In the genomic region with DNA sequence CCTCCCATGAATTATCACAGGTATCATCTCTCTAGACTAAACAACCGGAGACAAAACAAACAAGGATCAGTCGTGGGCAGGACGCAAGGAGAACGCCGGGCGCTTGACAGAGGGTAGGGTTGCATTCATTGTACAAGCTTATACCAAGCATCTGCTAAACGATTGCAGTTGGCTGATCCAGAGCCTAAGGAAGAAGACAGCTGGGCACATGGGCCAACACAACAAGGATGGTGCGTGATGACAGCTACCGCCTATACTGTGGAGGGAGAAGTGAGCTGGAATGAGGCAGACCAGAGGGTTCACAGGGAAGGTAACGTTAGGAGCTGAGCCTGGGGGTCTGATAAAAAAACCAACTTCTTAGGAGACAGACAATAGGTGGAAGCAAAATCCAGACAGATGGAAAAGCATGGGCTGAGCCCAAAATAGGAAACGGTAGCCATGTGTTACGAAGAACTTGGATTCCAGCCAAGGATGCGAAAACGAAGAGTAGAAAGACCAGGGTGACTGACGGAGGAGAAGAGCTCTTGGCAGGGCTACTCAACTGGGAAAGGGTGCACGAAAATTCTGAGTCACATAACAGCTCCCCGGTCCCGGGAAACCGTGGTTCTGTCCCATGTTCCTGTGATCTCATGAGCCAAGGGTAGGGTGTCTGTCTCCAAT, we compare ENCODE assay signal across 9 mouse cellular contexts. TPM values are rescaled to one million over a fixed set of nuclear protein-coding genes. Genes with fewer than 3 reads are reported as not detected.
DNase-seq lines count a peak whose midpoint lies in the region; ATAC-seq and TF ChIP-seq lines count a peak whose summit lies in the region.
"Had no signal": no experiment of that assay in that cellular context is flagged by ENCODE, and none has a peak within 500 bp of the region (broad histone marks: within the 10 kb centered on the region; RNA-seq: fewer than 3 reads in every experiment).

No protein-coding gene starts in this region.

- no peaks in the 10 kb centered on the region for H3K27me3 ChIP-seq in forebrain, embryonic 14.5 days (replicated peaks; ENCODE audit: control insufficient read depth, insufficient read depth, low read length)
- no peaks in the 10 kb centered on the region for H3K27me3 ChIP-seq in forebrain, embryonic 12.5 days
- no peaks in the 10 kb centered on the region for H3K27me3 ChIP-seq in stomach, postnatal 0 days (ENCODE audit: control insufficient read depth, insufficient read depth, low read length)

- WGBS in forebrain, embryonic 14.5 days: 78% methylated on average over 19 of the region's 19 CpGs
- 89% methylated on average over 19 of the region's 19 CpGs for WGBS in forebrain, embryonic 12.5 days
- 69% methylated on average over 19 of the region's 19 CpGs for WGBS in stomach, postnatal 0 days

- TF ChIP-seq CTCF in stomach, postnatal 0 days (IDR thresholded peaks at IDR 0.05; ENCODE audit: low read depth): no peak

- DNase-seq in forebrain, embryonic 14.5 days (ENCODE audit: low spot score): peak; percentile 65
- peak; percentile 46 to 56 for DNase-seq in heart, adult 18-20 months
- peak; percentile 44 to 71 for DNase-seq in layer of hippocampus, adult 18-20 months (ENCODE audit: low spot score in 2 of 2)
- peak; percentile 10 to 30 for DNase-seq in lung, postnatal 4 days
- DNase-seq in embryo, embryonic 11 days: no peak
- DNase-seq in stomach, postnatal 0 days (ENCODE audit: low spot score): no peak

- no peaks in the 10 kb centered on the region for H3K36me3 ChIP-seq in forebrain, embryonic 14.5 days (ENCODE audit: control insufficient read depth, insufficient read depth, low read length)
- no peaks in the 10 kb centered on the region for H3K36me3 ChIP-seq in forebrain, embryonic 12.5 days (replicated peaks)
- H3K36me3 ChIP-seq in stomach, postnatal 0 days (ENCODE audit: control insufficient read depth, insufficient read depth, low read length): no peaks in the 10 kb centered on the region

- no peak overlapping the region for H3K4me3 ChIP-seq in forebrain, embryonic 14.5 days (ENCODE audit: low read depth, low read length)
- no peak overlapping the region for H3K4me3 ChIP-seq in forebrain, embryonic 12.5 days (replicated peaks)
- H3K4me3 ChIP-seq in stomach, postnatal 0 days (ENCODE audit: low read depth, low read length): no peak overlapping the region

- no peak overlapping the region for H3K27ac ChIP-seq in forebrain, embryonic 14.5 days (ENCODE audit: low read depth, low read length)
- H3K27ac ChIP-seq in forebrain, embryonic 12.5 days: no peak overlapping the region
- H3K27ac ChIP-seq in stomach, postnatal 0 days (replicated peaks): no peak overlapping the region
- H3K27ac ChIP-seq: liver, embryonic 14.5 days had no signal

- no peak for TF ChIP-seq EP300 in stomach, postnatal 0 days (optimal IDR thresholded peaks at IDR 0.05)

- H3K4me2 ChIP-seq in forebrain, embryonic 14.5 days (ENCODE audit: low read length): no peak overlapping the region
- no peak overlapping the region for H3K4me2 ChIP-seq in forebrain, embryonic 12.5 days
- H3K4me2 ChIP-seq in stomach, postnatal 0 days (replicated peaks; ENCODE audit: low read depth): no peak overlapping the region

- peak; percentile 61; the same call in 1 of the 2 replicates for ATAC-seq in forebrain, embryonic 14.5 days
- no peak for ATAC-seq in forebrain, embryonic 12.5 days (ENCODE audit: low FRiP score)
- no peak for ATAC-seq in stomach, postnatal 0 days (ENCODE audit: low FRiP score, low TSS enrichment)
- no peak for ATAC-seq in activated CD4-positive, CD25-positive, alpha-beta regulatory T cell, adult 4 months

- H3K9me3 ChIP-seq in forebrain, embryonic 14.5 days (replicated peaks; ENCODE audit: control insufficient read depth, low read length): no peaks in the 10 kb centered on the region
- H3K9me3 ChIP-seq in forebrain, embryonic 12.5 days: no peaks in the 10 kb centered on the region
- no peaks in the 10 kb centered on the region for H3K9me3 ChIP-seq in stomach, postnatal 0 days (ENCODE audit: control insufficient read depth, low read length)

- H3K9ac ChIP-seq in forebrain, embryonic 14.5 days (ENCODE audit: low read length): no peak overlapping the region
- H3K9ac ChIP-seq in forebrain, embryonic 12.5 days: no peak overlapping the region
- H3K9ac ChIP-seq in stomach, postnatal 0 days (ENCODE audit: low read length): no peak overlapping the region
- H3K9ac ChIP-seq: liver, embryonic 14.5 days had no signal

- no peaks in the 10 kb centered on the region for H3K4me1 ChIP-seq in forebrain, embryonic 14.5 days (ENCODE audit: control insufficient read depth, insufficient read depth, low read length)
- H3K4me1 ChIP-seq in forebrain, embryonic 12.5 days: no peaks in the 10 kb centered on the region
- H3K4me1 ChIP-seq in stomach, postnatal 0 days (replicated peaks; ENCODE audit: control insufficient read depth, insufficient read depth): no peaks in the 10 kb centered on the region

RNA-seq across cellular contexts. Expression of a gene that starts 53.9 kb away (rescaled TPM):
- polyA plus RNA-seq in forebrain, embryonic 14.5 days (2014; fragmentation: Nextera tagmentation; extraction: Ambion mirVana): 6.5 and 7.6 TPM in 2 replicates
- polyA plus RNA-seq in forebrain, embryonic 12.5 days (2016; fragmentation: Nextera tagmentation; extraction: Ambion mirVana): 8.8 and 9.9 TPM in 2 replicates
- total RNA-seq in heart, adult 18-20 months (2021): 10 to 100 TPM; 72.0 to 79.5 TPM
- total RNA-seq in layer of hippocampus, adult 18-20 months (2021): 10 to 100 TPM; 30.4 to 32.0 TPM
- 3.9 and 4.3 TPM in 2 replicates for polyA plus RNA-seq in stomach, postnatal 0 days (2015; fragmentation: Nextera tagmentation; extraction: Ambion mirVana)
- not detected for polyA plus RNA-seq in activated CD4-positive, CD25-positive, alpha-beta regulatory T cell, adult 4 months (2017; shearing (Covaris generic))

Comparison
In these comparisons a context has a peak if more than half of its experiments do, and no peak if none do; other contexts are left out.
1. DNase-seq: peak in forebrain, embryonic 14.5 days (single experiment), heart, adult 18-20 months (2 of 2), layer of hippocampus, adult 18-20 months (2 of 2) and lung, postnatal 4 days (2 of 2); none in embryo, embryonic 11 days (single experiment) and stomach, postnatal 0 days (single experiment).